Mouse (Mus musculus) urinary bladder, postnatal 4 days (tissue): Measurements from ENCODE around the gene Lrrc41.

ENCODE experiments used
- DNase-seq, 2 experiments: peaks; one replicate each; pipeline ENCODE4 v3.0.0; 2021 to 2022; ENCODE audit warnings: low spot score in 2 of 2

Lrrc41 gene

DNA sequence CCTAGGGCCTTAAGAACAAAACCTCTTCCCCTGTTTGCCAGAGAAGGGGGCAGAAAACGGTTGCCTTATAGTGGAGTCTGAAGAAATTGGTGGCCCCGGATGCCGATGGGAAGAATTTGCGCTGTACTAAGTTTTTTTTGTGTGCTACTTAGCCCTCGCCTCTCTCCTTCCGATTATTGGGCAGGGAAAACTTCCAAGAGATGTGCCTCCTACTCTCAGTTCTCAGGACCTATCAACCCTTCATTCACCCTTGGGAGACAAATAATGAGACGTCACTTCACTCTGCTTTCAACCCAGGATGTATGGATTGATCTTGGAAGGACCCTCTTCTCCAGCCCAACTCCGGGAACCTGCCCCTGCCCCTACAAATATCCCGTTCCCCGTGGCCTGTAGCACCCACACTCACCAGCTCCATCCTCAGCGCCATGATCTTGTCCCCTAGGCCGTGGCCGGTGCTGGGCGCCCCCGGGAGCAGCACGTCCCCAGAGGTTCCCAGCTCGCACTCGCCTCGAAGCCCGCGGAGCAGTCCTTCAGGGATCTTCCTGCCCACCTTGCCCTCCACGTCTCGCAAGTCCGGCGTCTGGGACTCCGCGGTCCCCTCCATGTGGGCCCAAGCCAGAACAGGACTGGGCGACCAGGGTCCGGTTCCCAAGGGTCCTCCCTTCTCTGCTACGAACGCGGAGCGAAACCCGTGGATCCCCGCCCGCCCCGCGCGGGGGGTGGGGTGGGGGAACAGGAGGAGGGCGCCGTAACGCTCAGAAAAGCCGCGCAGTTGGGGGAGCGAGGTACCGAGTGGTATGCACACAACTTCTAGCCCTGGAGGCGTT is 69.0 kb downstream of the Lrrc41 start:
- DNase-seq: peak; percentile 47 to 68
